Mouse (Mus musculus) liver, embryonic 11.5 days (tissue): ENCODE measurements around the gene Selp. TPM values are rescaled to one million over a fixed set of nuclear protein-coding genes. Genes with fewer than 3 reads are reported as not detected.

Experiments
- ATAC-seq: fragments of 200-750 bp; cut with Nextera tagmentation; replicated peaks from 2 replicates; pipeline ENCODE4 v1.8.0; 2017; ENCODE audit warnings: moderate number of reproducible peaks, mild to moderate bottlenecking, moderate TSS enrichment, moderate library complexity; ENCODE audit not compliant: low FRiP score
- DNase-seq: peaks from one replicate; pipeline ENCODE4 v3.0.0-alpha.2; 2017; ENCODE audit warnings: low spot score
- H3K27ac ChIP-seq: fragments of 300-500 bp; sonication (generic); 2 replicates; pipeline ENCODE4 v1.5.1; 2014; ENCODE audit warnings: mild to moderate bottlenecking, low read depth, low read length, control low read depth
- H3K27me3 ChIP-seq: fragments of 300-500 bp; sonication (generic); replicated peaks from 2 replicates; pipeline ENCODE4 v1.6.1; 2014; ENCODE audit warnings: low read length, mixed read lengths; ENCODE audit not compliant: control insufficient read depth, insufficient read depth
- H3K36me3 ChIP-seq: fragments of 300-500 bp; sonication (generic); 2 replicates; pipeline ENCODE4 v1.6.1; 2014; ENCODE audit warnings: mild to moderate bottlenecking, low read length, moderate library complexity, mixed read lengths; ENCODE audit not compliant: control insufficient read depth, insufficient read depth
- H3K4me1 ChIP-seq: fragments of 300-500 bp; sonication (generic); replicated peaks from 2 replicates; pipeline ENCODE4 v1.6.1; 2014; ENCODE audit warnings: low read length, mixed read lengths; ENCODE audit not compliant: control insufficient read depth, insufficient read depth
- H3K4me2 ChIP-seq: fragments of 300-500 bp; sonication (generic); 2 replicates; pipeline ENCODE4 v1.6.1; 2014; ENCODE audit warnings: mild to moderate bottlenecking, control low read depth, moderate library complexity
- H3K4me3 ChIP-seq: fragments of 300-500 bp; sonication (generic); 2 replicates; pipeline ENCODE4 v1.5.1; 2014; ENCODE audit warnings: low read depth, low read length, control low read depth
- H3K9ac ChIP-seq: fragments of 300-500 bp; sonication (generic); 2 replicates; pipeline ENCODE4 v1.6.1; 2014; ENCODE audit warnings: low read depth, low read length, control low read depth
- H3K9me3 ChIP-seq: fragments of 300-500 bp; sonication (generic); 2 replicates; pipeline ENCODE4 v1.6.1; 2016; ENCODE audit warnings: low read length, inconsistent platforms, mixed read lengths; ENCODE audit not compliant: control insufficient read depth
- WGBS: fragments of 180-500 bp; shearing (Covaris S2); extraction: QIAGEN DNeasy Blood & Tissue Kit; methylation state at CpG from one replicate; pipeline ENCODE4 v1.1.7; 2014; 5-methylcytosine and 5-hydroxymethylcytosine counted together
- polyA plus RNA-seq: library from polyadenylated mRNA; unstranded; fragments of >200 nt; fragmentation: Nextera tagmentation; extraction: Ambion mirVana; gene quantifications from 2 replicates; pipeline ENCODE4 v1.2.1, GENCODE M21; 2014

Selp gene
- 0.78 and 0.79 TPM in 2 replicates for polyA plus RNA-seq

- no peaks in the 10 kb centered on the region for H3K4me1 ChIP-seq
- H3K9ac ChIP-seq: no peak within 1 kb of the TSS
- no peak within 1 kb of the TSS for H3K4me2 ChIP-seq
- no peaks in the 10 kb centered on the region for H3K9me3 ChIP-seq
- no peak for ATAC-seq
- WGBS: 64% methylated on average over 8 of the region's 8 CpGs
- H3K27ac ChIP-seq: no peak within 1 kb of the TSS
- no peak within 1 kb of the TSS for H3K4me3 ChIP-seq
- H3K27me3 ChIP-seq: no peaks in the 10 kb centered on the region
- no peak for DNase-seq
- no peaks in the 10 kb centered on the region for H3K36me3 ChIP-seq
Observed at GRCm38 (mm10) chr1:164114947-164115493, at the start of gene Selp. TSS of gene Selp (plus strand) at chr1:164115264.

DNA sequence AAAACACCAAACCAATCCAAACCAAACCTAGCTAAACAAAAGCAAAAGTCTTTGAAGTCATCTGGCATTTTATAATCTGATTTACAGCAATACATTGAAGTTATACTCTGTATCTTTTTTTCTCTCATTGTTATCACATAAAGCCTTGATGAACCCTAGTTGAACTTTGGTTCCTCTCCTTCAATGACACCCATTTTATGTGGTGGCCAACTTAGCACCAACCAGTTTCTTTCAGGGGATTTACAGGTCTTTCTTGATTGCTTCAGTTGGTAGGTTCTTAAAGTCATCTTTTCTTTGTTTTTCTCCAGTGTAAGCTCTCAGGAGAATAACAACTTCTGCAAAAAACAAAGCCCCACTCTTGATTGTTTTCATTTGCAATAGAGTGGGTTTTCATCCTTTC lies 45.8 kb upstream of the Selp start:
- Histone ChIP-seq H3K4me3 (no peak overlapping the region), H3K9me3 (no peaks in the 10 kb centered on the region), H3K27me3 (no peaks in the 10 kb centered on the region), H3K27ac (no peak overlapping the region), H3K4me1 (no peaks in the 10 kb centered on the region), H3K4me2 (no peak overlapping the region), H3K9ac (no peak overlapping the region), H3K36me3 (no peaks in the 10 kb centered on the region)
- DNase-seq (no peak), ATAC-seq (no peak)

- H3K4me2 ChIP-seq: no peak overlapping the region
Observed at GRCm38 (mm10) chr1:164070461-164070860, 44.6 kb upstream of the Selp start.

DNA sequence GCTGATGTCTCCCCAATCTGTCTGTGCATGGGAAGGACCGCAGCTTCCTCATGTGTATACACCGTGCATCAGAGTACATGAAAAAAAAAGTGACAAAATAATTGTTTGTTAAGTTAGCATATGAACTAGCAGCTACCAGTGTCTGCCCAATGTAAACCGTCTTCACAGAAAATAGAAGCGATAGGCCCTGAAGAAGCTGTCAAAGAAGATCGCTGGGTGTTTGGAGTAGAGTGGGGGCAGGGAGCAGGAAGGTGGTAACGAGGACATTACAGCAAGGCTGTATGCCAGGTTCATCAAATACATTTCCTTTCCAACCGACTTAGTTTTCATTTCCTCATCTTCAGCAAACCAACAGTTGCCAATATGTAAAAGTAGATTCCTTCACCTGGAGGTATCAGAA lies 44.0 kb upstream of the Selp start:
- Histone ChIP-seq H3K4me3 (no peak overlapping the region), H3K4me1 (no peaks in the 10 kb centered on the region), H3K9me3 (no peaks in the 10 kb centered on the region), H3K27me3 (no peaks in the 10 kb centered on the region), H3K36me3 (no peaks in the 10 kb centered on the region), H3K9ac (no peak overlapping the region), H3K4me2 (no peak overlapping the region), H3K27ac (no peak overlapping the region)
- 66% methylated on average over 7 of the region's 7 CpGs for WGBS
- no peak for DNase-seq
- no peak for ATAC-seq

More at GRCm38 (mm10) chr1:164070461-164070860, 44.6 kb upstream of the Selp start:
- H3K9me3 ChIP-seq: no peaks in the 10 kb centered on the region
- no peak for ATAC-seq
- H3K27ac ChIP-seq: no peak overlapping the region
- H3K27me3 ChIP-seq: no peaks in the 10 kb centered on the region
- H3K4me3 ChIP-seq: no peak overlapping the region
- 75% methylated on average over 4 of the region's 4 CpGs for WGBS
- H3K36me3 ChIP-seq: no peaks in the 10 kb centered on the region
- H3K4me1 ChIP-seq: no peaks in the 10 kb centered on the region
- no peak for DNase-seq
- H3K9ac ChIP-seq: no peak overlapping the region

- H3K4me3 ChIP-seq: no peak overlapping the region
- no peak for ATAC-seq
- H3K9me3 ChIP-seq: no peaks in the 10 kb centered on the region
- H3K27ac ChIP-seq: no peak overlapping the region
- H3K36me3 ChIP-seq: no peaks in the 10 kb centered on the region
- no peak overlapping the region for H3K4me2 ChIP-seq
- H3K27me3 ChIP-seq: no peaks in the 10 kb centered on the region
- WGBS: 93% methylated on average over 4 of the region's 4 CpGs
- H3K4me1 ChIP-seq: no peaks in the 10 kb centered on the region
- no peak for DNase-seq
- H3K9ac ChIP-seq: no peak overlapping the region
Observed at GRCm38 (mm10) chr1:164072001-164072400, 43.1 kb upstream of the Selp start.

GRCm38 (mm10) chr1:164073091-164073490 lies 42.0 kb upstream of the Selp start:
- DNase-seq (no peak), ATAC-seq (no peak)
- no peak overlapping the region for H3K4me2 ChIP-seq
- WGBS: 70% methylated on average over 9 of the region's 9 CpGs
- no peak overlapping the region for H3K27ac ChIP-seq
- no peaks in the 10 kb centered on the region for H3K36me3 ChIP-seq
- H3K9ac ChIP-seq: no peak overlapping the region
- H3K27me3 ChIP-seq: no peaks in the 10 kb centered on the region
- no peak overlapping the region for H3K4me3 ChIP-seq
- H3K4me1 ChIP-seq: no peaks in the 10 kb centered on the region
- H3K9me3 ChIP-seq: no peaks in the 10 kb centered on the region

DNA sequence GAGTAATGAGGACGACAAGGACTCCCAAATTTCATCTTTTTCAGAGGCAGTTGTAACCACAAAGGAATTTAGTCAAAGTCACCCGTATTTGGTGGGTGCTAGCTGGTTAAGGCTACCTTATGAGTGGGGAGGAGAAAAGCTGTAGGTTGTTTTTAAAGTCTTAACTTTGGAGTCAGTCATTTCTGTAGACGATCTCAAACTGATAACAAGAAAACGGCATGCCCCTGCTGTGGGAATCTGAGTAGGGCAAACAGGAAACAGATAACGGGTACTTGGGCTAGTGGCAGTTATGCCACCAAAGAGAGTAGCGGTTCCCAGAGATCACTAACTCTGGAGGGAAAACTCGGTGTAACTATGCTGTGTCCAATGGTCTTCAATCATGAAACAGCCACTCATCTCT lies 41.3 kb upstream of the Selp start:
- 38% methylated on average over 7 of the region's 7 CpGs for WGBS
- ATAC-seq: no peak
- H3K4me3 ChIP-seq: no peak overlapping the region
- H3K4me1 ChIP-seq: no peaks in the 10 kb centered on the region
- no peaks in the 10 kb centered on the region for H3K9me3 ChIP-seq
- no peak overlapping the region for H3K27ac ChIP-seq
- no peak for DNase-seq
- no peaks in the 10 kb centered on the region for H3K27me3 ChIP-seq
- no peak overlapping the region for H3K4me2 ChIP-seq
- no peaks in the 10 kb centered on the region for H3K36me3 ChIP-seq
- no peak overlapping the region for H3K9ac ChIP-seq

GRCm38 (mm10) chr1:164074606-164075140 lies 40.4 kb upstream of the Selp start:
- WGBS: 79% methylated on average over 2 of the region's 2 CpGs
- H3K9ac ChIP-seq: no peak overlapping the region
- no peak overlapping the region for H3K4me3 ChIP-seq
- no peak for DNase-seq
- H3K27me3 ChIP-seq: no peaks in the 10 kb centered on the region
- no peak for ATAC-seq
- no peaks in the 10 kb centered on the region for H3K4me1 ChIP-seq
- H3K36me3 ChIP-seq: no peaks in the 10 kb centered on the region
- no peak overlapping the region for H3K4me2 ChIP-seq
- H3K9me3 ChIP-seq: no peaks in the 10 kb centered on the region
- no peak overlapping the region for H3K27ac ChIP-seq

DNA sequence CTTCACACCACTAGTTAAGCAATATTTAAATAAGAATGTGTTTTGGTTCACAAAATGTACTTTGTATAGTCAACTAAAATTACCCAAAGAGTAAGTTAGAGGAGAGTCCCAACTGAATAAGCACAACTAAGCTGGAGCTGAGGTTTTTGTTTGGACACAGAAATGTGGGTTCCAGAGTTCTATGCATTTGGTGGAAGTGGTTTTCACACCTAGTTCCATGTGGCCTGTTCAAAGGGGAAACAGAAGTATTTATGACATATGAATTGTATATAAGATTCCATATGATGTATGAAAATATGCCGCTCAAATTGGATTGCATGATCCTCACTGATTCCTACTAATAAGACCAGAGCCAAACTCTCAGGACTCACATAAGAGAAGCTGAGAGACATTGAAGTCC lies 39.6 kb upstream of the Selp start:
- DNase-seq (no peak), ATAC-seq (no peak)
- WGBS: 89% methylated on average over 1 of the region's 1 CpGs
- no peaks in the 10 kb centered on the region for H3K9me3 ChIP-seq
- no peak overlapping the region for H3K9ac ChIP-seq
- H3K4me3 ChIP-seq: no peak overlapping the region
- H3K27ac ChIP-seq: no peak overlapping the region
- H3K4me1 ChIP-seq: no peaks in the 10 kb centered on the region
- H3K4me2 ChIP-seq: no peak overlapping the region
- no peaks in the 10 kb centered on the region; the same call in 1 of the 2 replicates for H3K27me3 ChIP-seq
- H3K36me3 ChIP-seq: no peaks in the 10 kb centered on the region
